Mouse (Mus musculus): ENCODE results near the gene Sebox. TPM values are rescaled to one million over a fixed set of nuclear protein-coding genes. Genes with fewer than 3 reads are reported as not detected.

Gene Sebox
- not detected in 2 replicates for polyA plus RNA-seq (2015; fragmentation: Nextera tagmentation; extraction: Ambion mirVana)

- Histone ChIP-seq H3K9me3 (no peaks in the 10 kb centered on the region), H3K4me2 (replicated peaks) (no peak within 1 kb of the TSS), H3K4me1 (replicated peaks) (peaks cover 10% of the 10 kb centered on the region; the same call in 1 of the 2 replicates), H3K4me3 (replicated peaks) (no peak within 1 kb of the TSS), H3K9ac (replicated peaks) (no peak within 1 kb of the TSS), H3K27me3 (peaks cover 16% of the 10 kb centered on the region; the same call in 1 of the 2 replicates), H3K36me3 (peaks cover 29% of the 10 kb centered on the region), H3K27ac (no peak within 1 kb of the TSS)
- WGBS, result 72% methylated on average over 7 of the region's 7 CpGs
- no peak for ATAC-seq
Measured at GRCm38 (mm10) chr11:78502909-78503650, at the start of gene Sebox. TSS of gene Sebox (plus strand) at chr11:78503447.

- 15% methylated on average over 4 of the region's 4 CpGs for WGBS
- ATAC-seq, result no peak
- no peaks in the 10 kb centered on the region for H3K9me3 ChIP-seq
- H3K4me1 ChIP-seq (replicated peaks), result no peaks in the 10 kb centered on the region
- H3K27me3 ChIP-seq, result no peaks in the 10 kb centered on the region
- no peaks in the 10 kb centered on the region for H3K36me3 ChIP-seq
- no peak overlapping the region for H3K9ac ChIP-seq (replicated peaks)
- H3K4me3 ChIP-seq (replicated peaks), result no peak overlapping the region
- no peak overlapping the region for H3K27ac ChIP-seq
- H3K4me2 ChIP-seq (replicated peaks), result no peak overlapping the region
Measured at GRCm38 (mm10) chr11:78453675-78454074, 49.6 kb upstream of the Sebox start.

GRCm38 (mm10) chr11:78454276-78454675, 49.0 kb upstream of the Sebox start:
- no peaks in the 10 kb centered on the region for H3K9me3 ChIP-seq
- H3K27ac ChIP-seq, result no peak overlapping the region
- no peaks in the 10 kb centered on the region for H3K27me3 ChIP-seq
- no peaks in the 10 kb centered on the region for H3K4me1 ChIP-seq (replicated peaks)
- H3K4me3 ChIP-seq (replicated peaks), result no peak overlapping the region
- no peak overlapping the region for H3K4me2 ChIP-seq (replicated peaks)
- ATAC-seq, result no peak
- 70% methylated on average over 7 of the region's 7 CpGs for WGBS
- H3K9ac ChIP-seq (replicated peaks), result no peak overlapping the region
- no peaks in the 10 kb centered on the region for H3K36me3 ChIP-seq

DNA sequence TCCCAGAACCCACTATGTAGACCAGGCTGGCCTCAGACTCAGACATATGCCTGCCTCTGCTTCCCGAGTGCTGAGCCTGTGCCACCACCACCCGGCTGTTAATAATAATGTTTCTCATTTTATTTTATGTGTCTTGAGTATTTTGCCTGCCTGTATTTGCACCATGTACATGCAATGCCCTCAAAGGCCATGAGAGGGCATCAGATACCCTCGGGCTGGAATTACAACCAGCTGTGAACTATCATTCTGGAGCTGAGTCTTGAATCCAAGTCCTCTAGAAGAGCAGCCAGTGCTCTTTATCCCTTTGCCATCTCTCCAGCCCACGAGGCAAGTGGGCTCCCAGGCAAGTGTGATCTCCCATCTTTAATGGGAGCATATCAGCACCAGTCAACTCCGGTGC, 47.9 kb upstream of the Sebox start:
- Histone ChIP-seq H3K9ac (replicated peaks) (no peak overlapping the region), H3K27ac (no peak overlapping the region), H3K4me3 (replicated peaks) (no peak overlapping the region), H3K27me3 (no peaks in the 10 kb centered on the region), H3K4me1 (replicated peaks) (no peaks in the 10 kb centered on the region), H3K36me3 (no peaks in the 10 kb centered on the region), H3K4me2 (replicated peaks) (no peak overlapping the region), H3K9me3 (no peaks in the 10 kb centered on the region)
- 47% methylated on average over 5 of the region's 5 CpGs for WGBS
- no peak for ATAC-seq

GRCm38 (mm10) chr11:78458740-78459139, 44.5 kb upstream of the Sebox start:
- Histone ChIP-seq H3K4me2 (replicated peaks) (no peak overlapping the region), H3K9ac (replicated peaks) (no peak overlapping the region), H3K27ac (no peak overlapping the region), H3K27me3 (no peaks in the 10 kb centered on the region), H3K4me3 (replicated peaks) (no peak overlapping the region), H3K9me3 (no peaks in the 10 kb centered on the region), H3K36me3 (no peaks in the 10 kb centered on the region), H3K4me1 (replicated peaks) (no peaks in the 10 kb centered on the region)
- WGBS, result 83% methylated on average over 17 of the region's 17 CpGs
- no peak for ATAC-seq

- Histone ChIP-seq H3K4me3 (replicated peaks) (no peak overlapping the region), H3K36me3 (no peaks in the 10 kb centered on the region), H3K9ac (replicated peaks) (no peak overlapping the region), H3K4me1 (replicated peaks) (peaks cover 15% of the 10 kb centered on the region), H3K27ac (no peak overlapping the region), H3K27me3 (no peaks in the 10 kb centered on the region), H3K4me2 (replicated peaks) (no peak overlapping the region), H3K9me3 (no peaks in the 10 kb centered on the region)
- ATAC-seq, result no peak
- WGBS, result 71% methylated on average over 1 of the region's 1 CpGs
Measured at GRCm38 (mm10) chr11:78461894-78462293, 41.4 kb upstream of the Sebox start.

DNA sequence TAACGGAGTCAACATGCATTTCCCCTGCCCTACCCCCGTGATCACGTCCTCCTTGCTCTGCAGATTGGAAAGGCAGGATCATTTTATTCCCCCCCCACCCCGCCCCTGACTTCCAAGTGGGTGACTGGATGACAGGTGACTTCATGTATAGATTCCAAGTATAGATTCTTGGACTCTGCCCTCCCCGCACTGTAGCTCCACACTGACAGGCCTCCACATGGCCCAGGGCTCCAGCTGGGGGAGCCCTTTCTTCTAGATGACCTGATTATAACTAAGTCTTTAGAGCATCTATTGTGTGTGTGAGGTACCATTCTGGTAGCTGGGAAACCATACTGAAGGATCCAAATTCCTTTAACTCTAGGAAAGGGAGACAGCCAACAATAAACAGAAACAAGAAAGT, 40.6 kb upstream of the Sebox start:
- Histone ChIP-seq H3K27me3 (no peaks in the 10 kb centered on the region), H3K4me1 (replicated peaks) (peaks cover 15% of the 10 kb centered on the region), H3K4me2 (replicated peaks) (no peak overlapping the region), H3K9me3 (no peaks in the 10 kb centered on the region), H3K4me3 (replicated peaks) (no peak overlapping the region), H3K27ac (no peak overlapping the region), H3K36me3 (no peaks in the 10 kb centered on the region), H3K9ac (replicated peaks) (no peak overlapping the region)
- ATAC-seq, result no peak
- 78% methylated on average over 5 of the region's 5 CpGs for WGBS

GRCm38 (mm10) chr11:78463286-78464036, 39.8 kb upstream of the Sebox start:
- no peak for ATAC-seq
- H3K4me3 ChIP-seq (replicated peaks), result no peak overlapping the region
- no peaks in the 10 kb centered on the region for H3K36me3 ChIP-seq
- no peaks in the 10 kb centered on the region for H3K27me3 ChIP-seq
- H3K4me2 ChIP-seq (replicated peaks), result no peak overlapping the region
- H3K4me1 ChIP-seq (replicated peaks), result peaks cover 15% of the 10 kb centered on the region
- no peaks in the 10 kb centered on the region for H3K9me3 ChIP-seq
- 70% methylated on average over 13 of the region's 13 CpGs for WGBS
- no peak overlapping the region for H3K9ac ChIP-seq (replicated peaks)
- H3K27ac ChIP-seq, result no peak overlapping the region

- Histone ChIP-seq H3K27ac (peak overlapping the region; percentile 89; the same call in 1 of the 2 replicates), H3K4me2 (replicated peaks) (peak overlapping the region; percentile 87), H3K9ac (replicated peaks) (peak overlapping the region; percentile 84), H3K4me1 (replicated peaks) (peaks cover 15% of the 10 kb centered on the region), H3K9me3 (no peaks in the 10 kb centered on the region), H3K27me3 (no peaks in the 10 kb centered on the region), H3K36me3 (no peaks in the 10 kb centered on the region), H3K4me3 (replicated peaks) (peak overlapping the region; percentile 77)
- ATAC-seq, result no peak
- WGBS, result 27% methylated on average over 9 of the region's 9 CpGs
Measured at GRCm38 (mm10) chr11:78465116-78465515, 38.1 kb upstream of the Sebox start.

DNA sequence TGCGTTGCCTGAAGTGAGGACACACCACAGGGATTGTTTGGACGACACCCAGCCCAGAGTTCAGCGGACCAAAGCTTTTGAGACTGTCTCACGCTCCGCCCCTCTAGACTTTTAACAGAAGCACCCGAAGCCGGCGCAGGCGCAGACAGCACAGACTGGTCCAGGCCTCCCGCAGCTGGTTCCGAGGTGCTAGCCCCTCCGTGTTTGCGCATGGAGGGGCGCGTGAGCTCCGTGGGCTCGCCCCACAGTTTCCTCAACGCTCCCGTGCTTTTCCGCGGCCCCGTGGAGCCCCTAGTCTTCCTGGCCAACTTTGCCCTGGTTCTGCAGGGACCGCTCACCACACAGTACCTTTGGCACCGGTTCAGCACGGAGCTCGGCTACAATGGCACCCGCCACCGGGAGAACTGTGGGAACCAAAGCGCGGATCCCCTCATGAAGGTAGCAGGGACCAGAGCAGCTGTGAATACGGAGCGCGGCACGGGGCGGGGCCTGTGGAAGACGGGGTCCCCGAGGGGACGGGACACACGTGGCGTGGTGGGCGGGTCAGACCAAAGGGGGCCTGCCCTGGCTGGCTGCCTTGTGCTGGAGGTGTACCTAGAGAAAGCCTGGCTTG, 37.6 kb upstream of the Sebox start, which contains the start of gene Slc46a1:
Gene Slc46a1, plus strand, starts transcription at position 130 of the 613 bp plus-strand sequence.
- peak; percentile 95 for ATAC-seq
- H3K9ac ChIP-seq (replicated peaks), result peak within 1 kb of the TSS; percentile 84
- peaks cover 15% of the 10 kb centered on the region for H3K4me1 ChIP-seq (replicated peaks)
- H3K36me3 ChIP-seq, result peaks cover 3% of the 10 kb centered on the region; the same call in 1 of the 2 replicates
- H3K27me3 ChIP-seq, result no peaks in the 10 kb centered on the region
- H3K27ac ChIP-seq, result peak within 1 kb of the TSS; percentile 89
- peak within 1 kb of the TSS; percentile 77 for H3K4me3 ChIP-seq (replicated peaks)
- peak within 1 kb of the TSS; percentile 87 for H3K4me2 ChIP-seq (replicated peaks)
- H3K9me3 ChIP-seq, result no peaks in the 10 kb centered on the region
- under 1% methylated on average over 41 of the region's 41 CpGs for WGBS

GRCm38 (mm10) chr11:78466242-78466912, 36.9 kb upstream of the Sebox start:
- Histone ChIP-seq H3K4me2 (replicated peaks) (peak overlapping the region; percentile 87), H3K4me1 (replicated peaks) (peaks cover 15% of the 10 kb centered on the region), H3K27me3 (no peaks in the 10 kb centered on the region), H3K27ac (no peak overlapping the region; the same call in none of the 2 replicates), H3K36me3 (peaks cover 10% of the 10 kb centered on the region), H3K4me3 (replicated peaks) (peak overlapping the region; percentile 77), H3K9ac (replicated peaks) (peak overlapping the region; percentile 84), H3K9me3 (no peaks in the 10 kb centered on the region)
- 53% methylated on average over 23 of the region's 23 CpGs for WGBS
- peak; percentile 43 for ATAC-seq

All from midbrain, embryonic 13.5 days (tissue).